Mouse (Mus musculus) layer of hippocampus, postnatal 36 days (tissue): ENCODE results near the gene Lct. TPM values are rescaled to one million over a fixed set of nuclear protein-coding genes. Genes with fewer than 3 reads are reported as not detected.
"Not testable (repeated sequence)": the region's sequence is repeated elsewhere in the genome, so short reads cannot be mapped to it uniquely, and the experiment has no call there.

Source experiments
- DNase-seq, 2 experiments: peaks; one replicate each; pipeline ENCODE4 v3.0.0; 2022
- total RNA-seq, 2 experiments: library from RNA; stranded (reverse); gene quantifications; 2 replicates each; pipeline ENCODE4 v1.2.3; 2021

Gene Lct
- total RNA-seq, 2 experiments from 2014 or later: 58.3 to 71.0 TPM

- no peak for DNase-seq
These were observed 32.8 kb downstream of the Lct start for GRCm38 (mm10) chr1:128295296-128295695.

GRCm38 (mm10) chr1:128293524-128293923 is 34.6 kb downstream of the Lct start:
- DNase-seq: no peak

GRCm38 (mm10) chr1:128290295-128290694 is 37.8 kb downstream of the Lct start:
- DNase-seq: peak; percentile 43 to 47

DNA sequence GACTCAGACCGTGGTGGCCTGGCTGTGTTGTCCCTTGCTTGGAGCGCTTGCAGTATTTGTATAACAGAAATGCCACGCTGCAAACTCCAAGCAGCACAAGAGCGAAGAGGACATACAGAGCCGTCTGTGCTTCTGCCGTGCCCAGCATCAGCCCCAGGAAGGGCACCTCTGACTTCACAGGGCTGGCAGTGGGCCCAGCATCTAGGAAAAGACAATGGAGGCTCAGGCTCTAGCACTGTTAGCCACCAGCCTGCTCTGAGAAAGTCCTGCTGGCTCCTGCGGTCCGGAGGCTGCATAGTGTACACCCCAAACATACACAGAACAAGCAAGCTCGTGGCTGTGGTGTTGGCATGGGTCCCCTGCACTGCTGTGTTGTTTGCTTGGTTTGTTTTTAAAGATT is 43.0 kb downstream of the Lct start:
- no peak for DNase-seq

DNA sequence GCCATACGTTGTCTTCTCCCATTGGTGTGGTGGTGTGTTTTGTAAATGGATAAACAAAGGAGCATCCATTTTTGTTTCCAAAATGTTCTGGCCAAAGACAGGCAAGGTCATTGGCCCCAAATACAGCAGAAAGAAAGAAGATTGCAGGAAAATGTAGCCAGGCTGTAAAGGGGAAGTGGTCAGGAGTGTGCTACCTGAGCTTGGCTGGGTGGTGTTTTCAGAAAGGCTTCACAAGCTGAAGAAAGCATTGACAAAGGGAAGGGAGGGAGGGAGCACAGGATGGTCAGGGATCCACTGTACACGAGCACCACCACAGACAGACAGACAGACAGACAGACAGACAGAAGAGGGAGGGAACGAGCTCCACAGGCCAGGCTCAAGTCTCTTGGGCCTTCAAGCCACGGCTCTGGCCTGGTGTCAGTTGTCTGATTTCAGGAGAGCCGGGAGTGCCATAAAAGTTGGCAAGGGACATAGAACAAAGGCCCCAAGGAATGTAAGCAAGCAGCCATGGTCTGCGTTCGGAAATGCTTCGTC is 43.9 kb downstream of the Lct start:
- no peak for DNase-seq

GRCm38 (mm10) chr1:128282924-128283323 is 45.2 kb downstream of the Lct start:
- no peak for DNase-seq

DNA sequence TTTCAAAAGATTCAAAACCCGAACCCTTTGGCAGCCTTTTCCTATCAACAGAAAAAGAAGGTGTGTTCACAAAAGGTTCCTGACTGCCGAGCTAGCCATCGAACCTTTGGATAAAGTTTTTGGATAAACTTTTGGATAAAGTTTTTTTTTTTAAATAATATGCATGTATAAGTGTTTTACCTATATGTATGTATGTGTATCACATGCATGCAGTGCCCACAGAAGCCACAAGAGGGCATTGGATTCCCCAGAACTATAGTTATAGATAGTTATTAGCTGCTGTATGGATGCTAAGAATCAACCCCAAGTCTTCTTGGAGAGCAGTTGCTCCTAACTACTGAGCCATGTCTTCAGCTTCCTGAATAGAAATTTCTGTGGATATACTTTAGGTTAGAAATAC is 46.4 kb downstream of the Lct start:
- no peak for DNase-seq

- no peak for DNase-seq
These were observed 49.6 kb downstream of the Lct start for GRCm38 (mm10) chr1:128278563-128278962.

DNA sequence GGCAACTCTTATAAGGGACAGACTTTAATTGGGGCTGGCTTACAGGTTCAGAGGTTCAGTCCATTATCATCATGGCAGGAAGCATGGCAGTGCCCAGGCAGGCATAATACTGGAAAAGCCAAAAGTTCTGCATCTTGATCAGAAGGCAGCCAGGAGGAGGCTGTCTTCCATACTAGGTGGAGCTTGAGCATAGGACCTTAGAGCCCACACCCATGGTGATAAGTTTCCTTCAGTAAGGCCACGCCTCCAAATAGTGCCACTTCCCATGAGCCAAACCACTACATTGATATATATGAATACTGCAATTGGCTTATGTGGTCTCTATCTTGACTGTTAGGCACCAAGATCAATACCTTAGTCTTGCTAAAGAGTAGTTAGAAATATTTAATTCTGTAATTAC is 52.2 kb downstream of the Lct start:
- DNase-seq: no peak

DNA sequence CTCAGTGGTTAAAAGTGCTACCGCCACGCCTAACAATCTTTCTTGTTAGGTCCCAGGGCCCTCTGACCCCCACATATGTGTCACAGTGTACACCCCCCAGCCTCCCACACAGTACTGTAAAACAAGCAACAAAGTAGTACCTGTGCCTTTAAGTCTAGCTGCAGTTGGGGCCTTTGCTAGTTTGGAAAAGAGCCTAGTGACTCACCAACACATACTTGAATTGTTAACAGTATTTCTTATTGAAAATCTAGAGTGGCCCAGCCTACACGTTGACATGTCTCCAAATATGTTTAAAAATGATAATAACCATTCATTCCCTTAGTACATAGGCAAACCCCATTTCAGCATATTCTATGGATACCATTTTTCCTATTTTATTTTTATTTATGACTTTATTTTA is 57.4 kb downstream of the Lct start:
- no peak for DNase-seq

GRCm38 (mm10) chr1:128267061-128267460 is 61.1 kb downstream of the Lct start:
- not testable (repeated sequence) for DNase-seq

GRCm38 (mm10) chr1:128244727-128245355 is 83.3 kb downstream of the Lct start:
- peak in 1 of 2 experiments; percentile 10 for DNase-seq

DNA sequence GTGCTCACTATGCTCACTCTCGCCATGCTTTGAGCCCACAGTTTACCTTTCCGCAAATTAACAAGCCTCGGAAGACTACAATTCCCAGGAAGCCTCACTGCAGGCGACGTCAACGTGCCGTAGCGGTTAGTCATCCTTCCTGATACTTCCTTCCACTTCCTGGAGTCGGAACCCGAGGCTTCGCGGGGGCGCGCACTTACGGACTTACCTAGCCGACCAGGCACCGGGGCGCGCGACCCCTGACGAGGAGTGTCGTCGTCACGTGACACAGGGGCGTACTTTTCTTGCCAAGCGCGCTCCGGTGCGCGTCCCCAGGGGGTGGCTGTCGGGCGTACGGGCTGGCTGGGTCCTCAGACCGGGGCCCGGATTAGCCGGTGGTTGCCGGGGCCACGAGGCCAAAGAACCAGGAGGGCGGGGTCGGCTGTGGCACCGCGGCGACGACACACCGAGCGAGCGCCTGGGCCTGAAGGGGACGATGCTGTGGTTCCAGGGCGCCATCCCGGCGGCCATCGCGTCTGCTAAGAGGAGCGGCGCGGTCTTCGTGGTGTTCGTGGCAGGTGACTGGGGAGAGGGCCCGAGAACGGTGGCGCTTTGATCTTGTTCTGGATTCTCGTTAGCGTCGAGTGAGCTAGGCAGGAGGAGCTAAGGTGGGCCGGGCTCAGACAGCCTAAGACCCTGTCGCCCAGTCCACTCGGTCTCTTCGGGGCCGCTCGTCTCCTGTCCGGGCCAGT is 84.0 kb downstream of the Lct start:
- DNase-seq: peak; percentile 90 to 91

GRCm38 (mm10) chr1:128243627-128243995 is 84.5 kb downstream of the Lct start, which contains the start of gene Ubxn4:
Ubxn4 (plus strand) TSS chr1:128243964.
- DNase-seq: no peak

DNA sequence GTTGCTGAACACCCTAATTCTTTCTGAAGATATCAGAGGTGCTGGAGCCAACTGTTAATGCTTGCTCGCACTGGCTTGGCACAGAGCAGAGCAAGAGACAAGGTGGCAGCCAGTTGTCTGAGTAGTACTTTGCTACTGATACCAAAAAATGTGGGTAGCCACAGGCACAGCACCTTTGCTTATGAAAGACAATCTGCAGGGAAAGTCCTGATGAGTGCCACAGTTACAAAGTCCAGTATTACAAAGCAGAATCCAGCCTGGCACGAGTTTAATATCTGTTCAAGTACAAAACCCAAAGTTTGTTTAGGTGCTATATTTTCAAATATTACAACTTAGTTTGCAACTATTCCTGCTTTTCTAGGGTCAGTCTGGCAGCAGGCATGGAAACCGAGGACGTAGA is 92.9 kb downstream of the Lct start:
- no peak for DNase-seq

Other genes starting within 250 kb of the Lct start
- 1 to 10 TPM; 5.8 to 7.2 TPM for gene Zranb3, start 225.3 kb downstream of the Lct start, total RNA-seq
- gene R3hdm1, start 225.0 kb downstream of the Lct start, total RNA-seq: 100 to 1,000 TPM; 242 to 274 TPM
- gene Ubxn4, start 84.4 kb downstream of the Lct start, total RNA-seq: 10 to 100 TPM; 58.6 to 66.6 TPM
- gene Mcm6, start 31.3 kb upstream of the Lct start, total RNA-seq: 10 to 100 TPM; 15.5 to 16.4 TPM
- gene Dars, start 89.0 kb upstream of the Lct start, total RNA-seq: 10 to 100 TPM; 68.6 to 72.3 TPM